ENCODE assay signal across 8 mouse cellular contexts in genomic region chr13:54574854-54575481, GRCm38 (mm10). TPM values are rescaled to one million over a fixed set of nuclear protein-coding genes. Genes with fewer than 3 reads are reported as not detected.
DNase-seq lines count a peak whose midpoint lies in the region; ATAC-seq and TF ChIP-seq lines count a peak whose summit lies in the region.

Arl10 (plus strand) TSS chr13:54575015.

- peaks cover 46% of the 10 kb centered on the region for H3K4me1 ChIP-seq in G1E (ENCODE audit: insufficient read depth, low read depth, low read length)

- H3K36me3 ChIP-seq in G1E (replicated peaks) = peaks cover 43% of the 10 kb centered on the region

- no peak for TF ChIP-seq CTCF in G1E (IDR thresholded peaks at IDR 0.05; ENCODE audit: low read depth, low read length)

- no peaks in the 10 kb centered on the region for H3K9me3 ChIP-seq in G1E (replicated peaks)

- H3K4me3 ChIP-seq in G1E (ENCODE audit: low read depth, low read length) = peak within 1 kb of the TSS; percentile 89

- ATAC-seq in G1E (ENCODE audit: extremely low read depth, insufficient number of reproducible peaks, low FRiP score, poor library complexity, severe bottlenecking) = peak; percentile 71

- H3K27me3 ChIP-seq in G1E (ENCODE audit: insufficient read depth, low read length) = peaks cover 8% of the 10 kb centered on the region

- DNase-seq in G1E (ENCODE audit: low spot score) = peak; percentile 61
- peak; percentile 75 to 78 for DNase-seq in cerebellum, adult 18-20 months
- DNase-seq in forelimb bud, embryonic 11.5 days (ENCODE audit: low read depth, low spot score) = peak; percentile 68
- DNase-seq in heart, postnatal 4 days = peak; percentile 79
- peak; percentile 81 for DNase-seq in layer of hippocampus, adult 9-11 months
- peak; percentile 84 for DNase-seq in lung, postnatal 10 days
- DNase-seq in ovary, postnatal 14 days (ENCODE audit: low spot score) = peak; percentile 64
- DNase-seq in thymus, postnatal 36 days = peak; percentile 53 to 65

RNA-seq across cellular contexts. Expression of gene Arl10, which starts in this region (rescaled TPM):
- total RNA-seq in G1E (2014; fragmentation: Nextera tagmentation) (20.8 and 21.4 TPM in 2 replicates), G1E (2017) (13.9 and 14.3 TPM in 2 replicates)
- polyA plus RNA-seq in G1E (2012) = 11.8 and 13.8 TPM in 2 replicates
- 10 to 100 TPM; 13.3 to 13.7 TPM for total RNA-seq in heart, postnatal 4 days (2021)

Comparison
In these comparisons a context has a peak if more than half of its experiments do, and no peak if none do; other contexts are left out.
1. Peak in every context shown above with its lines: DNase-seq, ATAC-seq and H3K4me3 ChIP-seq.